Mouse (Mus musculus): ENCODE data around the gene Fermt2. TPM values are rescaled to one million over a fixed set of nuclear protein-coding genes. Genes with fewer than 3 reads are reported as not detected.

Fermt2 gene
- 74.3 and 89.6 TPM in 2 replicates for polyA plus RNA-seq (2016; fragmentation: Nextera tagmentation; extraction: Ambion mirVana)

GRCm38 (mm10) chr14:45529411-45530363 is at the start of gene Fermt2:
Fermt2 (minus strand) TSS chr14:45530118.
- Histone ChIP-seq H3K27me3 (ENCODE audit: insufficient read depth, poor library complexity, severe bottlenecking) (no peaks in the 10 kb centered on the region), H3K9me3 (no peaks in the 10 kb centered on the region), H3K4me1 (replicated peaks) (peaks cover 39% of the 10 kb centered on the region), H3K27ac (peak within 1 kb of the TSS; percentile 97), H3K36me3 (peaks cover 3% of the 10 kb centered on the region; the same call in 1 of the 2 replicates), H3K4me3 (peak within 1 kb of the TSS; percentile 82)
- peak; percentile 91 for DNase-seq (ENCODE audit: low spot score)
- under 1% methylated on average over 121 of the region's 126 CpGs for WGBS

- Histone ChIP-seq H3K36me3 (no peaks in the 10 kb centered on the region), H3K4me1 (replicated peaks) (peaks cover 25% of the 10 kb centered on the region), H3K27ac (peak overlapping the region; percentile 75), H3K4me3 (peak overlapping the region; percentile 50), H3K27me3 (ENCODE audit: insufficient read depth, poor library complexity, severe bottlenecking) (peaks cover 21% of the 10 kb centered on the region; the same call in 1 of the 2 replicates), H3K9me3 (no peaks in the 10 kb centered on the region)
- DNase-seq (ENCODE audit: low spot score), result peak; percentile 84
- 15% methylated on average over 33 of the region's 33 CpGs for WGBS
Measured at GRCm38 (mm10) chr14:45566066-45566937, 36.4 kb upstream of the Fermt2 start.

GRCm38 (mm10) chr14:45565216-45566065 is 35.5 kb upstream of the Fermt2 start:
- WGBS, result 7% methylated on average over 20 of the region's 20 CpGs
- Histone ChIP-seq H3K9me3 (no peaks in the 10 kb centered on the region), H3K27ac (peak overlapping the region; percentile 47), H3K27me3 (ENCODE audit: insufficient read depth, poor library complexity, severe bottlenecking) (peaks cover 21% of the 10 kb centered on the region; the same call in 1 of the 2 replicates), H3K4me3 (peak overlapping the region; percentile 50), H3K4me1 (replicated peaks) (peaks cover 25% of the 10 kb centered on the region), H3K36me3 (no peaks in the 10 kb centered on the region)
- DNase-seq (ENCODE audit: low spot score), result peak; percentile 57

- peak overlapping the region; percentile 8; the same call in 1 of the 2 replicates for H3K27ac ChIP-seq
- no peak overlapping the region for H3K4me3 ChIP-seq
- 93% methylated on average over 1 of the region's 1 CpGs for WGBS
- no peak for DNase-seq (ENCODE audit: low spot score)
- peaks cover 25% of the 10 kb centered on the region for H3K4me1 ChIP-seq (replicated peaks)
- no peaks in the 10 kb centered on the region for H3K9me3 ChIP-seq
- H3K27me3 ChIP-seq (ENCODE audit: insufficient read depth, poor library complexity, severe bottlenecking), result peaks cover 21% of the 10 kb centered on the region; the same call in 1 of the 2 replicates
- H3K36me3 ChIP-seq, result no peaks in the 10 kb centered on the region
Measured at GRCm38 (mm10) chr14:45563577-45563976, 33.7 kb upstream of the Fermt2 start.

- Histone ChIP-seq H3K36me3 (no peaks in the 10 kb centered on the region), H3K4me3 (no peak overlapping the region), H3K27ac (no peak overlapping the region), H3K9me3 (no peaks in the 10 kb centered on the region), H3K27me3 (ENCODE audit: insufficient read depth, poor library complexity, severe bottlenecking) (peaks cover 21% of the 10 kb centered on the region; the same call in 1 of the 2 replicates), H3K4me1 (replicated peaks) (peaks cover 25% of the 10 kb centered on the region)
- WGBS, result 90% methylated on average over 6 of the region's 6 CpGs
- no peak for DNase-seq (ENCODE audit: low spot score)
Measured at GRCm38 (mm10) chr14:45561681-45562080, 31.8 kb upstream of the Fermt2 start.

GRCm38 (mm10) chr14:45559018-45559417 is 29.1 kb upstream of the Fermt2 start:
- Histone ChIP-seq H3K27me3 (ENCODE audit: insufficient read depth, poor library complexity, severe bottlenecking) (no peaks in the 10 kb centered on the region), H3K27ac (no peak overlapping the region), H3K4me3 (no peak overlapping the region), H3K4me1 (replicated peaks) (peaks cover 6% of the 10 kb centered on the region; the same call in 1 of the 2 replicates), H3K36me3 (no peaks in the 10 kb centered on the region), H3K9me3 (no peaks in the 10 kb centered on the region)
- 95% methylated on average over 1 of the region's 1 CpGs for WGBS
- no peak for DNase-seq (ENCODE audit: low spot score)

- no peak for DNase-seq (ENCODE audit: low spot score)
- H3K4me1 ChIP-seq (replicated peaks), result no peaks in the 10 kb centered on the region
- no peaks in the 10 kb centered on the region for H3K9me3 ChIP-seq
- H3K4me3 ChIP-seq, result no peak overlapping the region
- no peaks in the 10 kb centered on the region for H3K27me3 ChIP-seq (ENCODE audit: insufficient read depth, poor library complexity, severe bottlenecking)
- no peaks in the 10 kb centered on the region for H3K36me3 ChIP-seq
- WGBS, result 90% methylated on average over 6 of the region's 6 CpGs
- no peak overlapping the region for H3K27ac ChIP-seq
Measured at GRCm38 (mm10) chr14:45554336-45554735, 24.4 kb upstream of the Fermt2 start.

GRCm38 (mm10) chr14:45553854-45554253 is 23.9 kb upstream of the Fermt2 start:
- Histone ChIP-seq H3K36me3 (no peaks in the 10 kb centered on the region), H3K27ac (no peak overlapping the region), H3K9me3 (no peaks in the 10 kb centered on the region), H3K4me1 (replicated peaks) (no peaks in the 10 kb centered on the region), H3K27me3 (ENCODE audit: insufficient read depth, poor library complexity, severe bottlenecking) (no peaks in the 10 kb centered on the region), H3K4me3 (no peak overlapping the region)
- no peak for DNase-seq (ENCODE audit: low spot score)
- 86% methylated on average over 2 of the region's 2 CpGs for WGBS

GRCm38 (mm10) chr14:45552431-45552830 is 22.5 kb upstream of the Fermt2 start:
- Histone ChIP-seq H3K36me3 (no peaks in the 10 kb centered on the region), H3K9me3 (no peaks in the 10 kb centered on the region), H3K27me3 (ENCODE audit: insufficient read depth, poor library complexity, severe bottlenecking) (no peaks in the 10 kb centered on the region), H3K4me3 (no peak overlapping the region), H3K27ac (no peak overlapping the region), H3K4me1 (replicated peaks) (no peaks in the 10 kb centered on the region)
- WGBS, result 84% methylated on average over 4 of the region's 4 CpGs
- DNase-seq (ENCODE audit: low spot score), result no peak

GRCm38 (mm10) chr14:45551121-45551768 is 21.3 kb upstream of the Fermt2 start:
- Histone ChIP-seq H3K4me1 (replicated peaks) (no peaks in the 10 kb centered on the region), H3K9me3 (no peaks in the 10 kb centered on the region), H3K4me3 (peak overlapping the region; percentile 9; the same call in 1 of the 2 replicates), H3K27me3 (ENCODE audit: insufficient read depth, poor library complexity, severe bottlenecking) (no peaks in the 10 kb centered on the region), H3K27ac (peak overlapping the region; percentile 35; the same call in 1 of the 2 replicates), H3K36me3 (no peaks in the 10 kb centered on the region)
- WGBS, result 55% methylated on average over 17 of the region's 17 CpGs
- DNase-seq (ENCODE audit: low spot score), result peak; percentile 66

GRCm38 (mm10) chr14:45550010-45550647 is 20.2 kb upstream of the Fermt2 start:
- Histone ChIP-seq H3K9me3 (no peaks in the 10 kb centered on the region), H3K27ac (no peak overlapping the region), H3K4me1 (replicated peaks) (no peaks in the 10 kb centered on the region), H3K27me3 (ENCODE audit: insufficient read depth, poor library complexity, severe bottlenecking) (no peaks in the 10 kb centered on the region), H3K4me3 (no peak overlapping the region), H3K36me3 (no peaks in the 10 kb centered on the region)
- DNase-seq (ENCODE audit: low spot score), result no peak
- 78% methylated on average over 13 of the region's 13 CpGs for WGBS
